Mouse (Mus musculus): ENCODE results near the gene Vmn1r236. TPM values are rescaled to one million over a fixed set of nuclear protein-coding genes. Genes with fewer than 3 reads are reported as not detected.

Gene Vmn1r236
- polyA plus RNA-seq (2015; fragmentation: Nextera tagmentation; extraction: Ambion mirVana): not detected in 2 replicates

DNA sequence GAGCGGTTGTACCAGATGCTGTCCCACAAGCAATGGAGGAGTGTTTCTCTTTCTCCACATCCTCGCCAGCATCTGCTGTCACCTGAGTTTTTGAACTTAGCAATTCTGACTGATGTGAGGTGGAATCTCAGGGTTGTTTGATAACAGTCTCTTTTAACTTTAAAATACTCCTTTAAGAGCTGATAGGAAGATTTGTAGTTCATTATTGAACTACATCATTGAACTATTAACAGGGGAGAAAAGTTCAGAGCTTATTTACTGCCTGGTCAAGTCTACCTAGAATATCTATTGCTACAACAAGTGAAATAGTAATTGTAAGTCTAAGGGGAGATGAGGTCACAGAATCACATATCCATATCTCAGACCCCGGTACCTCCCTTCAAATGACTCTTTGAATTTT, at the start of gene Vmn1r236:
Gene Vmn1r236, plus strand, starts transcription at position 301 of the 400 bp plus-strand sequence.

GRCm38 (mm10) chr17:21256111-21256510, 26.6 kb upstream of the Vmn1r236 start, which contains the start of gene Vmn1r235:
Gene Vmn1r235, plus strand, starts transcription at chr17:21256411.

DNA sequence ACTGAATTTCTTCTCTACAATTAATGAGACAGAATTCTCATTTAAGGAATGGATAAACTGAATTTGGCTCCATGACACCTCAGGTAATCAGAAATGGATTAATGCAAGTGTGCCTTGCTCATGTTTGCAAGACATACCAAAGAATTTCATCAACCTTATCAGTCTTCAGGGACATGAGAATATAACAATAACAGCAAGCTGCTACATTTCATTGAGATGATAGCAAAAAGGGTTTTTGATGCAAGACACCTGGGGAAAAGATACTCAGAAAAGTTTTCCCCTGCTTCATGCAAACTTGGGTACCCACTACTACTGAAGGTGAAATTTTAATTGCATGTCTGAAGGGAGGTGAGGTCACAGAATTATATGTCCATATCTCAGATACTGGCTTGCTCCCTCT, 28.8 kb downstream of the Vmn1r236 start, which contains the start of gene Vmn1r237:
Gene Vmn1r237, plus strand, starts transcription at position 301 of the 400 bp plus-strand sequence.

Small RNA genes lying within 50 kb of the gene (microRNA-seq; reads per million reads assigned to microRNA genes)
- not detected for gene Gm26384

Other genes with a start within 250 kb of the Vmn1r236 start
- gene Vmn1r234, start 56.9 kb upstream of the Vmn1r236 start, polyA plus RNA-seq (2015; fragmentation: Nextera tagmentation; extraction: Ambion mirVana): not detected in 2 replicates
- gene Vmn1r235, start 26.5 kb upstream of the Vmn1r236 start, polyA plus RNA-seq (2015; fragmentation: Nextera tagmentation; extraction: Ambion mirVana): not detected in 2 replicates
- gene Vmn1r237, start 28.9 kb downstream of the Vmn1r236 start, polyA plus RNA-seq (2015; fragmentation: Nextera tagmentation; extraction: Ambion mirVana): not detected in 2 replicates
- gene Zfp677, start 100.8 kb downstream of the Vmn1r236 start, polyA plus RNA-seq (2015; fragmentation: Nextera tagmentation; extraction: Ambion mirVana): 3.5 and 4.1 TPM in 2 replicates
- gene Zfp54, start 140.3 kb downstream of the Vmn1r236 start, polyA plus RNA-seq (2015; fragmentation: Nextera tagmentation; extraction: Ambion mirVana): 3.2 and 3.6 TPM in 2 replicates
- gene Zfp51, start 167.4 kb downstream of the Vmn1r236 start, polyA plus RNA-seq (2015; fragmentation: Nextera tagmentation; extraction: Ambion mirVana): 7.6 and 8.1 TPM in 2 replicates
- gene Zfp53, start 206.1 kb downstream of the Vmn1r236 start, polyA plus RNA-seq (2015; fragmentation: Nextera tagmentation; extraction: Ambion mirVana): 8.6 TPM in 2 replicates